Mouse (Mus musculus) heart, postnatal 0 days (tissue): Measurements from ENCODE around the gene Timp2. TPM values are rescaled to one million over a fixed set of nuclear protein-coding genes. Genes with fewer than 3 reads are reported as not detected.

Experiments used
- ATAC-seq: fragments of 200-750 bp; cut with Nextera tagmentation; 2 replicates; pipeline ENCODE4 v1.8.0; 2017; ENCODE audit warnings: low read depth, moderate number of reproducible peaks, moderate library complexity; ENCODE audit not compliant: insufficient read depth
- DNase-seq: peaks from one replicate; pipeline ENCODE4 v3.0.0-alpha.2; 2016; ENCODE audit warnings: low spot score
- H3K27ac ChIP-seq: fragments of 300-500 bp; sonication (generic); 2 replicates; pipeline ENCODE4 v1.5.1; 2014; ENCODE audit warnings: low read depth, mild to moderate bottlenecking
- H3K27me3 ChIP-seq: fragments of 300-500 bp; sonication (generic); 2 replicates; pipeline ENCODE4 v1.6.1; 2014; ENCODE audit warnings: low read length, mixed read lengths; ENCODE audit not compliant: control insufficient read depth, insufficient read depth
- H3K36me3 ChIP-seq: fragments of 300-500 bp; sonication (generic); replicated peaks from 2 replicates; pipeline ENCODE4 v1.6.1; 2014; ENCODE audit warnings: low read length, mixed read lengths; ENCODE audit not compliant: control insufficient read depth, insufficient read depth
- H3K4me1 ChIP-seq: fragments of 300-500 bp; sonication (generic); 2 replicates; pipeline ENCODE4 v1.6.1; 2014; ENCODE audit warnings: antibody characterized with exemption; ENCODE audit not compliant: control insufficient read depth, insufficient read depth
- H3K4me2 ChIP-seq: fragments of 300-500 bp; sonication (generic); 2 replicates; pipeline ENCODE4 v1.6.1; 2014; ENCODE audit warnings: low read depth, mild to moderate bottlenecking, low read length, moderate library complexity
- H3K4me3 ChIP-seq: fragments of 300-500 bp; sonication (generic); 2 replicates; pipeline ENCODE4 v1.5.1; 2014; ENCODE audit warnings: low read depth, low read length
- H3K9ac ChIP-seq: fragments of 300-500 bp; sonication (generic); replicated peaks from 2 replicates; pipeline ENCODE4 v1.6.1; 2014; ENCODE audit warnings: low read depth, low read length, mixed read lengths
- H3K9me3 ChIP-seq: fragments of 300-500 bp; sonication (generic); replicated peaks from 2 replicates; pipeline ENCODE4 v1.6.1; 2016; ENCODE audit warnings: low read length; ENCODE audit not compliant: control insufficient read depth
- CTCF ChIP-seq: IDR thresholded peaks from 2 replicates; pipeline ENCODE4 v1.5.1; 2016; ENCODE audit warnings: antibody characterized with exemption, control low read depth, low read depth
- EP300 ChIP-seq: IDR thresholded peaks from 2 replicates; pipeline ENCODE4 v1.6.1; 2016; ENCODE audit warnings: antibody characterized with exemption, low read depth
- WGBS: fragments of 180-500 bp; shearing (Covaris S2); extraction: QIAGEN DNeasy Blood & Tissue Kit; methylation state at CpG from one replicate; pipeline ENCODE4 v1.1.7; 2014; 5-methylcytosine and 5-hydroxymethylcytosine counted together
- polyA plus RNA-seq: library from polyadenylated mRNA; unstranded; fragments of >200 nt; fragmentation: Nextera tagmentation; extraction: Ambion mirVana; gene quantifications from 2 replicates; pipeline ENCODE4 v1.2.1, GENCODE M21; 2015
- total RNA-seq: library from RNA; depleted of rRNA; stranded (reverse); fragments of >200 nt; gene quantifications from 2 replicates; pipeline ENCODE4 v1.2.3, GENCODE M21; 2014; ENCODE audit warnings: low replicate concordance

Timp2 gene
- total and polyA plus RNA-seq, 2 experiments from 2014 or later = 65.5 to 78.5 TPM

DNA sequence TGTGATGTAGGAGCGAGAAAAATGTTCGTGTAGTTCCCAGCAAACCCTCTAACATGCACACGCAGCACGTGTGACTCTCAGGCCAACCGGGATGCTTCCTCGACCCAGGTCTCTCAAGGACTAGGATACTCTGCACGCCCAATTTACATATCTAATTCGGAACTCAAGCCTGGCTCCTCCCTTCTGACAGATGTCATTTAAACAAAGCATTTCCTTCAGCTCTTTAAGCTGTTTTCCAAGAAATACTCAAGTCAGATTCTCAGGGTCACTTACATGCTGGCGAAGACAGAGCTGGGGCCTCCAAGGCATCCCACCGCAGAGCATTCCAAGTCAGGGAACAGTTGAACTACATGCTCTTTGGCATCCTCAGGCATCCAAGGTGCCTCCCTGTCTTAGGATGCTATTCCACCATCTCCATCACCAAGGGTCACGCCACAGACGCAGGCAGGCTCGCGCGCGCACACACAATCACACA lies 66.5 kb downstream of the Timp2 start:
- peak; percentile 46 for DNase-seq
- 2% methylated on average over 16 of the region's 16 CpGs for WGBS
- H3K4me2 ChIP-seq = peak overlapping the region; percentile 84

GRCm38 (mm10) chr11:118287573-118287972 lies 68.0 kb downstream of the Timp2 start:
- 94% methylated on average over 9 of the region's 9 CpGs for WGBS
- ATAC-seq (no peak), DNase-seq (no peak)
- Histone ChIP-seq H3K4me1 (peaks cover 14% of the 10 kb centered on the region), H3K9me3 (no peaks in the 10 kb centered on the region), H3K27ac (no peak overlapping the region), H3K9ac (no peak overlapping the region), H3K4me2 (no peak overlapping the region), H3K4me3 (no peak overlapping the region), H3K36me3 (peaks cover 47% of the 10 kb centered on the region), H3K27me3 (no peaks in the 10 kb centered on the region)
- TF ChIP-seq CTCF (no peak), EP300 (no peak)

More for the DNA sequence above, 66.5 kb downstream of the Timp2 start:
- Histone ChIP-seq H3K36me3 (peaks cover 32% of the 10 kb centered on the region), H3K4me3 (peak overlapping the region; percentile 79), H3K9me3 (no peaks in the 10 kb centered on the region), H3K27me3 (no peaks in the 10 kb centered on the region), H3K9ac (peak overlapping the region; percentile 89), H3K27ac (peak overlapping the region; percentile 86; the same call in 1 of the 2 replicates), H3K4me1 (peaks cover 14% of the 10 kb centered on the region)
- ATAC-seq = no peak
- TF ChIP-seq CTCF = no peak
- no peak for TF ChIP-seq EP300

DNA sequence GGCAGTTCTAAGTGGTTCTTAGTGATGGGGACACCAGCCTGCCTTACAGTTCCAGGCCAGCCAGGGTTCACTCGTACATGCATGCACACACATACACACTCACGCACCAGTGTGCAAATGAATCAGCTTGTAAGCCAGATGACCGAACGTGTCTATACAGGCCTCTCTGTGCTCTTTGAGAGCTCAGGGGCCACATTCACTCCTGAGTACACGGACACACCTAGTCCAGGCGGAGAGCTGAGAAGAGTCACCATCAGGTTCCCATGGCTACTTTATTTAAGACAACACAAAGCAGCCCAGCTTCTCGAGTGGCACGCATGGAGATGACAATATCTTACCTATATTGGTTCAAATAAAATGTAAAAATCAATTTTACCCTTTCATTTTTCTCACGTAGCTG lies 69.1 kb downstream of the Timp2 start:
- peaks cover 14% of the 10 kb centered on the region for H3K4me1 ChIP-seq
- WGBS = 92% methylated on average over 9 of the region's 9 CpGs

DNA sequence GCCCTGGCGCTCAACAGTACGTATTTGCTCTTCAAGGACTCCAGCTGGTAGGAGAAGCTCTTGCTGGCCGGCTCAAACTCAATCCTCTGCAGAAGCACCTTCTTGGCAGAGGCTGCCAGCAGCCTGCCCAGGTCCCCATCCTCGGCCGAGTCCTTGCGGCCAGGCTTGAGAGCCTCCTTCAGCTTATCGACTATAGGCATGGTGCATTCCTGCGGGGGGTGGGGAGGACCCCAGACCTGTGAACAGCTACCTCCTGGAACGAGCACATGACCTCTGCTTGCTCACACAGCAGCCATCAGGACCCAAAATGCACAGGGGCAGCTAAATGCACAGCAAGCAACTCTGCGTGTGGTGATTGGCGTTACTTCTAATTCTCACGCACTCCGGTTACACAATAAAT lies 69.7 kb downstream of the Timp2 start:
- TF ChIP-seq CTCF = no peak
- no peak for TF ChIP-seq EP300
- H3K9me3 ChIP-seq = no peaks in the 10 kb centered on the region
- no peak overlapping the region for H3K4me2 ChIP-seq
- DNase-seq (no peak), ATAC-seq (no peak)
- WGBS = 66% methylated on average over 13 of the region's 13 CpGs
- peaks cover 14% of the 10 kb centered on the region for H3K4me1 ChIP-seq
- no peak overlapping the region for H3K4me3 ChIP-seq
- no peak overlapping the region for H3K27ac ChIP-seq
- no peaks in the 10 kb centered on the region for H3K27me3 ChIP-seq
- H3K36me3 ChIP-seq = peaks cover 61% of the 10 kb centered on the region
- H3K9ac ChIP-seq = no peak overlapping the region; the same call in 1 of the 2 replicates

More for the DNA sequence above, 69.1 kb downstream of the Timp2 start:
- Histone ChIP-seq H3K9ac (no peak overlapping the region), H3K27me3 (no peaks in the 10 kb centered on the region), H3K36me3 (peaks cover 57% of the 10 kb centered on the region), H3K4me2 (no peak overlapping the region), H3K9me3 (no peaks in the 10 kb centered on the region), H3K27ac (no peak overlapping the region), H3K4me3 (no peak overlapping the region)
- no peak for ATAC-seq
- TF ChIP-seq CTCF (no peak), EP300 (no peak)
- no peak for DNase-seq

DNA sequence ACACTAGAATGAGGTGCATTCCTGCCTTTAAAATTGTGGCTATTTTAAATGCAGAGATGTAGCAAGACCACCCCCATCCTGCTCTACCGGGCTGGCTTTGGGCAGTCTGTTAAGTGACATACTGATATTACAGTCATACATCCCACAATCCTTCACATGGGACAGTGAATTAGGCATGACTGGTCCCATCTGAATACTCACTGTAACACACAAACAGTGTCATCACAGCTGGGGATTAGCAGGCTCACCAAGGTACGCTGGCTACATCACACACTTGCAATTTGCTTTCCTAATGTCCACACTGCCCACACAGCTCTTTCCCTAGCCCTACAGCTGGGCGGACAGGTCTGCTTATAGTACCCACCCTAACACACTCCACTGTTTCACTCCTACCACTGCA lies 75.3 kb downstream of the Timp2 start:
- ATAC-seq (no peak), DNase-seq (no peak)
- H3K36me3 ChIP-seq = peaks cover 83% of the 10 kb centered on the region
- no peaks in the 10 kb centered on the region for H3K9me3 ChIP-seq
- H3K27me3 ChIP-seq = no peaks in the 10 kb centered on the region
- TF ChIP-seq EP300 = no peak
- TF ChIP-seq CTCF = no peak
- no peak overlapping the region for H3K4me3 ChIP-seq
- H3K9ac ChIP-seq = no peak overlapping the region
- no peak overlapping the region for H3K27ac ChIP-seq
- no peaks in the 10 kb centered on the region for H3K4me1 ChIP-seq
- no peak overlapping the region for H3K4me2 ChIP-seq
- WGBS = 86% methylated on average over 3 of the region's 3 CpGs

GRCm38 (mm10) chr11:118276328-118276727 lies 79.2 kb downstream of the Timp2 start:
- TF ChIP-seq EP300 = no peak
- Histone ChIP-seq H3K9me3 (no peaks in the 10 kb centered on the region), H3K27ac (no peak overlapping the region), H3K4me1 (no peaks in the 10 kb centered on the region), H3K36me3 (peaks cover 84% of the 10 kb centered on the region), H3K4me3 (no peak overlapping the region), H3K9ac (no peak overlapping the region), H3K27me3 (no peaks in the 10 kb centered on the region), H3K4me2 (no peak overlapping the region)
- no peak for ATAC-seq
- no peak for DNase-seq
- 73% methylated on average over 7 of the region's 7 CpGs for WGBS
